Mouse (Mus musculus) c-Kit-negative CD71-positive TER-119-positive erythroid progenitor cells, embryonic 14.5 days (primary cell): Measurements from ENCODE around the gene Aldh3b3.
A peak's percentile ranks its signal among the peaks of the same experiment; 100 is the strongest.

Experiments
- DNase-seq: peaks from one replicate; pipeline ENCODE4 v3.0.0-alpha.2; 2013; ENCODE audit warnings: low read depth, low spot score

Gene Aldh3b3

GRCm38 (mm10) chr19:4000949-4001525 is 42.6 kb downstream of the Aldh3b3 start:
- DNase-seq: no peak

GRCm38 (mm10) chr19:4001752-4002151 is 43.3 kb downstream of the Aldh3b3 start:
- no peak for DNase-seq

- no peak for DNase-seq
These were observed 44.7 kb downstream of the Aldh3b3 start, which contains the start of gene Doc2g for GRCm38 (mm10) chr19:4003112-4003511. Gene Doc2g, plus strand, starts transcription at chr19:4003313.

- no peak for DNase-seq
These were observed 45.2 kb downstream of the Aldh3b3 start for GRCm38 (mm10) chr19:4003641-4004040.

- DNase-seq: no peak
These were observed 45.9 kb downstream of the Aldh3b3 start for GRCm38 (mm10) chr19:4004331-4004730.

GRCm38 (mm10) chr19:4005091-4005490 is 46.6 kb downstream of the Aldh3b3 start:
- DNase-seq: no peak

- DNase-seq: no peak
These were observed 47.5 kb downstream of the Aldh3b3 start for GRCm38 (mm10) chr19:4005971-4006370.

- no peak for DNase-seq
These were observed 52.6 kb downstream of the Aldh3b3 start for GRCm38 (mm10) chr19:4011086-4011485.

- peak; percentile 96 for DNase-seq
These were observed 54.1 kb downstream of the Aldh3b3 start, which contains the start of gene Ndufv1 for GRCm38 (mm10) chr19:4012432-4013022. Gene Ndufv1, minus strand, starts transcription at chr19:4012806.

- no peak for DNase-seq
These were observed 54.6 kb downstream of the Aldh3b3 start for GRCm38 (mm10) chr19:4013066-4013465.

GRCm38 (mm10) chr19:4014802-4015201 is 56.4 kb downstream of the Aldh3b3 start:
- no peak for DNase-seq

GRCm38 (mm10) chr19:4015635-4016034 is 57.2 kb downstream of the Aldh3b3 start:
- no peak for DNase-seq

- DNase-seq: no peak
These were observed 59.6 kb downstream of the Aldh3b3 start for GRCm38 (mm10) chr19:4017921-4018587.

- DNase-seq: peak; percentile 42
These were observed 60.5 kb downstream of the Aldh3b3 start for GRCm38 (mm10) chr19:4018743-4019583.
